Mouse (Mus musculus): ENCODE results near the gene Grk2. TPM values are rescaled to one million over a fixed set of nuclear protein-coding genes. Genes with fewer than 3 reads are reported as not detected.

Gene Grk2
- 10 to 100 TPM; 31.8 to 36.4 TPM for total RNA-seq (2021)
- long read RNA-seq, experiment 1, transcript Grk2-202 (21 exons, 3,376 nt) = major isoform, 18 of 31 reads
- long read RNA-seq, experiment 1, partial matches to known transcripts = 2 of 31 reads
- long read RNA-seq, experiment 1, other reads (novel, unspliced or antisense) = 11 of 31 reads
- long read RNA-seq, experiment 2, transcript Grk2-202 (21 exons, 3,376 nt) = major isoform, 17 of 27 reads
- long read RNA-seq, experiment 2, partial matches to known transcripts = 2 of 27 reads
- long read RNA-seq, experiment 2, other reads (novel, unspliced or antisense) = 8 of 27 reads

- intact Hi-C loops (cut with DNase I; ENCODE audit: low total_unique reads) = no loop called here
- DNase-seq = peak; percentile 83
Observed at GRCm38 (mm10) chr19:4306190-4306577, at the start of gene Grk2. TSS of gene Grk2 (minus strand) at chr19:4306222.

- no peak for DNase-seq
- intact Hi-C loops (cut with DNase I; ENCODE audit: low total_unique reads) = loop anchor here (10.0 kb wide), 1 partner anchor 65 kb away; no protein-coding TSS in a partner anchor
Observed at GRCm38 (mm10) chr19:4349455-4349854, 43.4 kb upstream of the Grk2 start.

GRCm38 (mm10) chr19:4346479-4346878 is 40.5 kb upstream of the Grk2 start:
- DNase-seq = no peak
- intact Hi-C loops (cut with DNase I; ENCODE audit: low total_unique reads) = loop anchor here (10.0 kb wide), 1 partner anchor 68 kb away; no protein-coding TSS in a partner anchor

- intact Hi-C loops (cut with DNase I; ENCODE audit: low total_unique reads) = no loop called here
- DNase-seq = peak; percentile 44
Observed at GRCm38 (mm10) chr19:4338162-4338561, 32.1 kb upstream of the Grk2 start.

GRCm38 (mm10) chr19:4333791-4334190 is 27.8 kb upstream of the Grk2 start:
- intact Hi-C loops (cut with DNase I; ENCODE audit: low total_unique reads) = no loop called here
- DNase-seq = peak; percentile 98

GRCm38 (mm10) chr19:4333100-4333775 is 27.2 kb upstream of the Grk2 start:
- intact Hi-C loops (cut with DNase I; ENCODE audit: low total_unique reads) = no loop called here
- DNase-seq = peak; percentile 24

- intact Hi-C loops (cut with DNase I; ENCODE audit: low total_unique reads) = no loop called here
- no peak for DNase-seq
Observed at GRCm38 (mm10) chr19:4332653-4333052, 26.6 kb upstream of the Grk2 start.

- intact Hi-C loops (cut with DNase I; ENCODE audit: low total_unique reads) = no loop called here
- no peak for DNase-seq
Observed at GRCm38 (mm10) chr19:4331273-4331672, 25.3 kb upstream of the Grk2 start.

GRCm38 (mm10) chr19:4330603-4331002 is 24.6 kb upstream of the Grk2 start:
- intact Hi-C loops (cut with DNase I; ENCODE audit: low total_unique reads) = no loop called here
- DNase-seq = no peak

- intact Hi-C loops (cut with DNase I; ENCODE audit: low total_unique reads) = no loop called here
- DNase-seq = no peak
Observed at GRCm38 (mm10) chr19:4328737-4329304, 22.8 kb upstream of the Grk2 start.

GRCm38 (mm10) chr19:4326881-4327280 is 20.9 kb upstream of the Grk2 start:
- DNase-seq = no peak
- intact Hi-C loops (cut with DNase I; ENCODE audit: low total_unique reads) = no loop called here

- DNase-seq = no peak
- intact Hi-C loops (cut with DNase I; ENCODE audit: low total_unique reads) = no loop called here
Observed at GRCm38 (mm10) chr19:4326106-4326505, 20.1 kb upstream of the Grk2 start.

- intact Hi-C loops (cut with DNase I; ENCODE audit: low total_unique reads) = no loop called here
- DNase-seq = no peak
Observed at GRCm38 (mm10) chr19:4322134-4322533, 16.1 kb upstream of the Grk2 start.

GRCm38 (mm10) chr19:4321622-4322021 is 15.6 kb upstream of the Grk2 start:
- intact Hi-C loops (cut with DNase I; ENCODE audit: low total_unique reads) = no loop called here
- DNase-seq = no peak

GRCm38 (mm10) chr19:4319272-4319671 is 13.2 kb upstream of the Grk2 start:
- no peak for DNase-seq
- intact Hi-C loops (cut with DNase I; ENCODE audit: low total_unique reads) = no loop called here

GRCm38 (mm10) chr19:4317181-4317580 is 11.2 kb upstream of the Grk2 start:
- intact Hi-C loops (cut with DNase I; ENCODE audit: low total_unique reads) = no loop called here
- no peak for DNase-seq

GRCm38 (mm10) chr19:4315223-4315944 is 9.4 kb upstream of the Grk2 start:
- no peak for DNase-seq

GRCm38 (mm10) chr19:4309776-4310185 is 3.8 kb upstream of the Grk2 start:
- peak; percentile 57 for DNase-seq
- intact Hi-C loops (cut with DNase I; ENCODE audit: low total_unique reads) = loop anchor here (2.0 kb wide), 1 partner anchor 49 kb away; no protein-coding TSS in a partner anchor

More at GRCm38 (mm10) chr19:4315223-4315944, 9.4 kb upstream of the Grk2 start:
- intact Hi-C loops (cut with DNase I; ENCODE audit: low total_unique reads) = no loop called here

GRCm38 (mm10) chr19:4309302-4309701 is 3.3 kb upstream of the Grk2 start:
- no peak for DNase-seq
- intact Hi-C loops (cut with DNase I; ENCODE audit: low total_unique reads) = loop anchor here (2.0 kb wide), 1 partner anchor 49 kb away; no protein-coding TSS in a partner anchor

Data from gastrocnemius, postnatal 14 days (tissue).